Mouse (Mus musculus) G1E (cell line): Measurements from ENCODE around the gene Aqr.

Experiments used
- CTCF ChIP-seq: IDR thresholded peaks from 2 replicates; pipeline ENCODE4 v1.5.1; 2012; ENCODE audit warnings: low read depth, low read length, inconsistent platforms, mixed read lengths
- GATA1 ChIP-seq: IDR thresholded peaks from 2 replicates; pipeline ENCODE4 v1.6.1; 2012; ENCODE audit warnings: borderline replicate concordance, low read length, inconsistent platforms, mixed read lengths
- GATA2 ChIP-seq: IDR thresholded peaks from 2 replicates; pipeline ENCODE4 v1.6.1; 2012; ENCODE audit warnings: low read depth, low read length, inconsistent platforms, borderline replicate concordance
- TAL1 ChIP-seq: conservative IDR thresholded peaks from 2 replicates; pipeline ENCODE4 v1.6.1; 2012; ENCODE audit warnings: low read depth, low read length, inconsistent platforms, mixed read lengths

- TF ChIP-seq CTCF (no peak), GATA2 (no peak), GATA1 (no peak), TAL1 (no peak)
Measured at GRCm38 (mm10) chr2:114071876-114072275, 114.9 kb downstream of the Aqr start.
